Mouse (Mus musculus) forebrain, postnatal 0 days (tissue): ENCODE results near the gene Topbp1. TPM values are rescaled to one million over a fixed set of nuclear protein-coding genes. Genes with fewer than 3 reads are reported as not detected.
A peak's percentile ranks its signal among the peaks of the same experiment; 100 is the strongest.

Experiments used
- ATAC-seq: fragments of 200-750 bp; cut with Nextera tagmentation; 2 replicates; pipeline ENCODE4 v1.8.0; 2017; ENCODE audit warnings: mild to moderate bottlenecking, moderate library complexity
- DNase-seq: peaks from one replicate; pipeline ENCODE4 v3.0.0-alpha.2; 2015
- H3K27ac ChIP-seq: fragments of 300-500 bp; sonication (generic); 2 replicates; pipeline ENCODE4 v1.5.1; 2014; ENCODE audit warnings: low read depth, mild to moderate bottlenecking, antibody characterized with exemption, low read length, moderate library complexity, mixed read lengths
- H3K27me3 ChIP-seq: fragments of 300-500 bp; sonication (generic); 2 replicates; pipeline ENCODE4 v1.6.1; 2014; ENCODE audit warnings: mild to moderate bottlenecking, low read length, mixed read lengths; ENCODE audit not compliant: insufficient read depth
- H3K36me3 ChIP-seq: fragments of 300-500 bp; sonication (generic); 2 replicates; pipeline ENCODE4 v1.6.1; 2014; ENCODE audit warnings: mild to moderate bottlenecking, moderate library complexity; ENCODE audit not compliant: insufficient read depth
- H3K4me1 ChIP-seq: fragments of 300-500 bp; sonication (generic); 2 replicates; pipeline ENCODE4 v1.6.1; 2014; ENCODE audit warnings: antibody characterized with exemption; ENCODE audit not compliant: insufficient read depth
- H3K4me2 ChIP-seq: fragments of 300-500 bp; sonication (generic); 2 replicates; pipeline ENCODE4 v1.6.1; 2014; ENCODE audit warnings: low read depth, mild to moderate bottlenecking, moderate library complexity
- H3K4me3 ChIP-seq: fragments of 300-500 bp; sonication (generic); 2 replicates; pipeline ENCODE4 v1.5.1; 2014; ENCODE audit warnings: low read depth, low read length, mixed read lengths
- H3K9ac ChIP-seq: fragments of 300-500 bp; sonication (generic); 2 replicates; pipeline ENCODE4 v1.6.1; 2014; ENCODE audit warnings: mild to moderate bottlenecking
- H3K9me3 ChIP-seq: fragments of 300-500 bp; sonication (generic); 2 replicates; pipeline ENCODE4 v1.6.1; 2016; ENCODE audit warnings: low read length
- CTCF ChIP-seq: sonication (generic); IDR thresholded peaks from 2 replicates; pipeline ENCODE4 v1.5.1; 2016; ENCODE audit warnings: antibody characterized with exemption, control low read depth, low read depth
- whole genome bisulfite sequencing: fragments of 180-500 bp; shearing (Covaris S2); extraction: QIAGEN DNeasy Blood & Tissue Kit; methylation state at CpG from one replicate; pipeline ENCODE4 v1.1.7; 2014; 5-methylcytosine and 5-hydroxymethylcytosine counted together
- polyA plus RNA-seq: library from polyadenylated mRNA; unstranded; fragments of >200 nt; fragmentation: Nextera tagmentation; extraction: Ambion mirVana; gene quantifications from 2 replicates; pipeline ENCODE4 v1.2.1, GENCODE M21; 2015
- total RNA-seq: library from RNA; depleted of rRNA; stranded (reverse); fragments of >200 nt; gene quantifications from 2 replicates; pipeline ENCODE4 v1.2.3, GENCODE M21; 2014

Gene Topbp1
- total and polyA plus RNA-seq, 2 experiments from 2014 or later = 15.8 to 24.8 TPM

GRCm38 (mm10) chr9:103305332-103306041 lies 472 bp downstream of the Topbp1 start:
- TF ChIP-seq CTCF = peak; percentile 34
- WGBS = under 1% methylated on average over 40 of the region's 40 CpGs
- DNase-seq = peak; percentile 41

DNA sequence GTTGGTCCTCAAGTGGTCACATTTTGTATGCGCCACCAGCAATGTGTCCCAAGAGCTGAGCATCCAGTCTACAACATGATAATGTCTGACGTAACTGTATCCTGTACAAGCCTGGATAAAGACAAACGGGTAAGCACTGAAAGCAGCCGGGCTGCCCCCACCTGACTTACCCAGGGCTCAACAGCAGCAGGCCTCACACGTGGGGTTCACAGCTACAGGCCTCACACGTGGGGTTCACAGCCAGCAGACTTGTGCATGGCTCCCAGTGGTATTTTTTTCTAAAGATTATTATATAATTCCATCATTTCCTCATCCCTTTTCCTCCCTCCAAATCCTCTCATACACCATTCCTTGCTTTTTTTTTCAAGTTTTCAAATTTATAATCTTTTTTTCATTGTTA lies 4.8 kb downstream of the Topbp1 start:
- no peak overlapping the region for H3K9ac ChIP-seq
- DNase-seq (no peak), ATAC-seq (no peak)
- H3K4me2 ChIP-seq = no peak overlapping the region
- WGBS = 90% methylated on average over 6 of the region's 6 CpGs
- no peaks in the 10 kb centered on the region for H3K9me3 ChIP-seq
- no peak overlapping the region for H3K4me3 ChIP-seq
- H3K36me3 ChIP-seq = peaks cover 19% of the 10 kb centered on the region; the same call in 1 of the 2 replicates
- H3K27ac ChIP-seq = no peak overlapping the region
- no peak for TF ChIP-seq CTCF
- H3K27me3 ChIP-seq = no peaks in the 10 kb centered on the region
- no peaks in the 10 kb centered on the region for H3K4me1 ChIP-seq

More at GRCm38 (mm10) chr9:103305332-103306041, 472 bp downstream of the Topbp1 start:
- peak; percentile 65 for ATAC-seq
- Histone ChIP-seq H3K4me3 (peak overlapping the region; percentile 75), H3K36me3 (peaks cover 10% of the 10 kb centered on the region; the same call in 1 of the 2 replicates), H3K27me3 (no peaks in the 10 kb centered on the region), H3K4me1 (no peaks in the 10 kb centered on the region), H3K9me3 (no peaks in the 10 kb centered on the region), H3K9ac (peak overlapping the region; percentile 66), H3K27ac (0 out of 2 replicates have a peak overlapping the region, but pooled peaks have one; percentile 83), H3K4me2 (peak overlapping the region; percentile 61)

GRCm38 (mm10) chr9:103324678-103325077 lies 19.7 kb downstream of the Topbp1 start:
- DNase-seq = no peak

DNA sequence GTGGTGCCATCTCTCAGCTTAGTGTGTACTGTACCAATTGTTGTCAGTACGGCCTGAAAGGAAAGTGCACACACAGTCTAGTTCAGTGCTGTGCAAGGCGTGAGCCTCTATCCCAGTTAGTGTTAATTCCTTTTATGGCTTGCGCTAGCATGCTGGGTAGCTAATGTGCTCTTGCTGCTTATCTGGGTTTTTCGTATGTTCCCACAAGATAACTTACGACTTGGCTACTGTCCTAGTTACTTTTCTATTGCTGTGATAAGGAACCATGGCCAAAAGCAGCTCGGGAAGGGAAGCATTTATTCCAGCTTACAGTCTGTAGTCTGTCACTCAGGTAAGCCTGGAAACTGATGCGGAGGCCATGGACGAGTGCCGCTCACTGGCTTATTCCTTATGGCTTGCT lies 21.4 kb downstream of the Topbp1 start:
- H3K27ac ChIP-seq = no peak overlapping the region
- ATAC-seq (no peak), DNase-seq (no peak)
- no peak overlapping the region for H3K9ac ChIP-seq
- peaks cover 43% of the 10 kb centered on the region for H3K36me3 ChIP-seq
- H3K4me2 ChIP-seq = no peak overlapping the region
- no peak overlapping the region for H3K4me3 ChIP-seq
- no peaks in the 10 kb centered on the region for H3K9me3 ChIP-seq
- H3K4me1 ChIP-seq = no peaks in the 10 kb centered on the region
- WGBS = 89% methylated on average over 9 of the region's 9 CpGs
- H3K27me3 ChIP-seq = no peaks in the 10 kb centered on the region
- TF ChIP-seq CTCF = no peak

More at GRCm38 (mm10) chr9:103324678-103325077, 19.7 kb downstream of the Topbp1 start:
- no peak for TF ChIP-seq CTCF
- no peak overlapping the region for H3K4me2 ChIP-seq
- H3K27me3 ChIP-seq = no peaks in the 10 kb centered on the region
- no peak overlapping the region for H3K27ac ChIP-seq
- WGBS = 79% methylated on average over 1 of the region's 2 CpGs
- H3K9me3 ChIP-seq = no peaks in the 10 kb centered on the region
- no peaks in the 10 kb centered on the region for H3K4me1 ChIP-seq
- no peak overlapping the region for H3K9ac ChIP-seq
- peaks cover 54% of the 10 kb centered on the region for H3K36me3 ChIP-seq
- ATAC-seq = no peak
- no peak overlapping the region for H3K4me3 ChIP-seq

GRCm38 (mm10) chr9:103332663-103333062 lies 27.6 kb downstream of the Topbp1 start:
- 89% methylated on average over 6 of the region's 6 CpGs for WGBS
- no peak overlapping the region for H3K9ac ChIP-seq
- H3K4me2 ChIP-seq = no peak overlapping the region
- ATAC-seq (no peak), DNase-seq (no peak)
- H3K4me3 ChIP-seq = no peak overlapping the region
- no peaks in the 10 kb centered on the region for H3K27me3 ChIP-seq
- TF ChIP-seq CTCF = no peak
- H3K9me3 ChIP-seq = no peaks in the 10 kb centered on the region
- H3K4me1 ChIP-seq = no peaks in the 10 kb centered on the region
- H3K27ac ChIP-seq = no peak overlapping the region
- H3K36me3 ChIP-seq = peaks cover 42% of the 10 kb centered on the region

GRCm38 (mm10) chr9:103336912-103337311 lies 31.9 kb downstream of the Topbp1 start:
- peaks cover 49% of the 10 kb centered on the region for H3K36me3 ChIP-seq
- H3K27me3 ChIP-seq = no peaks in the 10 kb centered on the region
- ATAC-seq (no peak), DNase-seq (no peak)
- H3K9ac ChIP-seq = no peak overlapping the region
- no peak overlapping the region for H3K27ac ChIP-seq
- no peak overlapping the region for H3K4me3 ChIP-seq
- H3K9me3 ChIP-seq = no peaks in the 10 kb centered on the region
- no peak for TF ChIP-seq CTCF
- no peaks in the 10 kb centered on the region for H3K4me1 ChIP-seq
- no peak overlapping the region for H3K4me2 ChIP-seq

GRCm38 (mm10) chr9:103347045-103347444 lies 42.0 kb downstream of the Topbp1 start:
- no peak overlapping the region for H3K4me2 ChIP-seq
- no peak overlapping the region for H3K9ac ChIP-seq
- no peak overlapping the region for H3K4me3 ChIP-seq
- ATAC-seq (no peak), DNase-seq (no peak)
- no peaks in the 10 kb centered on the region for H3K27me3 ChIP-seq
- 84% methylated on average over 4 of the region's 4 CpGs for WGBS
- no peak for TF ChIP-seq CTCF
- no peaks in the 10 kb centered on the region for H3K9me3 ChIP-seq
- H3K27ac ChIP-seq = no peak overlapping the region
- peaks cover 33% of the 10 kb centered on the region for H3K36me3 ChIP-seq
- no peaks in the 10 kb centered on the region for H3K4me1 ChIP-seq
